In genomic region chr1:188153665-188154064, GRCm38 (mm10) we compare ENCODE assay signal across 24 mouse cellular contexts.
"Had no signal": no experiment of that assay in that cellular context is flagged by ENCODE, and none has a peak within 500 bp of the region (broad histone marks: within the 10 kb centered on the region; RNA-seq: fewer than 3 reads in every experiment).

No protein-coding gene starts in this region.

- H3K27ac ChIP-seq: hindbrain, embryonic 13.5 days; hindbrain, embryonic 15.5 days; hindbrain, postnatal 0 days; kidney, embryonic 15.5 days; kidney, postnatal 0 days; limb, embryonic 13.5 days; limb, embryonic 15.5 days; liver, embryonic 12.5 days; liver, embryonic 14.5 days had no signal

- H3K4me3 ChIP-seq: hindbrain, embryonic 13.5 days; hindbrain, embryonic 15.5 days; kidney, embryonic 15.5 days; limb, embryonic 13.5 days; limb, embryonic 15.5 days; liver, embryonic 12.5 days had no signal

- ATAC-seq: hindbrain, postnatal 0 days; intestine, embryonic 16.5 days; liver, embryonic 12.5 days had no signal

- H3K9ac ChIP-seq: hindbrain, embryonic 13.5 days; hindbrain, embryonic 15.5 days; kidney, embryonic 15.5 days; limb, embryonic 13.5 days; limb, embryonic 15.5 days; liver, embryonic 12.5 days; liver, embryonic 14.5 days had no signal

- H3K27me3 ChIP-seq: hindbrain, embryonic 15.5 days; kidney, embryonic 15.5 days; liver, embryonic 12.5 days had no signal

- H3K4me2 ChIP-seq: heart, embryonic 11.5 days; hindbrain, embryonic 15.5 days; kidney, embryonic 15.5 days; limb, embryonic 13.5 days; limb, embryonic 15.5 days; liver, embryonic 12.5 days had no signal

- H3K4me1 ChIP-seq: kidney, embryonic 15.5 days; limb, embryonic 13.5 days; limb, embryonic 15.5 days had no signal

- DNase-seq: gastrocnemius, postnatal 14 days; gastrocnemius, postnatal 36 days; heart, adult 18-20 months; heart, postnatal 10 days; kidney, adult 11 months; kidney, adult 2 months; kidney, adult 9 months; kidney, postnatal 14 days; kidney, postnatal 36 days; layer of hippocampus, adult 9-11 months; layer of hippocampus, postnatal 36 days; left cerebral cortex, postnatal 4 days; lung, adult 18-20 months had no signal

- H3K9me3 ChIP-seq: hindbrain, embryonic 13.5 days; hindbrain, embryonic 15.5 days; kidney, embryonic 15.5 days; limb, embryonic 13.5 days; limb, embryonic 15.5 days; liver, embryonic 12.5 days had no signal

- H3K36me3 ChIP-seq: hindbrain, embryonic 13.5 days; hindbrain, embryonic 15.5 days; kidney, embryonic 15.5 days; limb, embryonic 13.5 days; limb, embryonic 15.5 days; liver, embryonic 12.5 days had no signal
